Comparison of ENCODE assay signal across 10 mouse cellular contexts in the genomic region with DNA sequence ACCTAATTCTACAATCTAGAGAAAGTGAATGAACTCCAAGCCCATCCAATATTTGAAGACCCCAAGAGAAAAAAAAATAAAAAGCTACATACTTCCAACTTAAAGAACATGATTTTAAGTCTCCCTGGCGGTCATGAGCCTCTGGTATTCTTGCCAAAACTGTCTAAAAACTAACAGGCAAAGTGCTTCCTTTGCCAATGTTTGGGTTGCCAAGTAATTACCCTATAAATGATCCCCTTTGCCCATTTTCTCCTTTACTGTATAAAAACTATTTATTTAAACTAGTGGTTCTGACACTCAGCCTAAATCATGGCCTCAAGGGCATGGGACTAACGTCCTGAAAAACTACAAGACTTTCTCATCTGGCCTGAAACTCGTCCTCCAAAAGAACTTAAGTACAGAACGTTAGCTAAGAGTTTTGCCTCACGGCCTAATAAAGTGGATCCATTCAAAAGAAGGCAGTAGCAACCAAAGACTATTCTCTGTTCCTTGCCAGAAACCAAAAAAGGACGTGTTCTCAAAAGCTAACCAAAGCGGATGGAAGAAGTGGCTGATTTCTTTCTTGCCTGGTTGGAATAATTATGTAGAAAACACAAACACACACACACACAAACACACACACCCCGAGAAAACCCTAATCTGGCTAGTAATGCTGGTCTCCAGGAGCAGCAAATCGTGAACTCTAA. TPM values are rescaled to one million over a fixed set of nuclear protein-coding genes. Genes with fewer than 3 reads are reported as not detected.
A peak's percentile ranks its signal among the peaks of the same experiment; 100 is the strongest.
DNase-seq lines count a peak whose midpoint lies in the region; ATAC-seq and TF ChIP-seq lines count a peak whose summit lies in the region.
"Had no signal": no experiment of that assay in that cellular context is flagged by ENCODE, and none has a peak within 500 bp of the region (broad histone marks: within the 10 kb centered on the region; RNA-seq: fewer than 3 reads in every experiment).

No protein-coding gene starts in this region.

- H3K4me2 ChIP-seq in heart, embryonic 13.5 days, result peak overlapping the region; percentile 90
- H3K4me2 ChIP-seq in forebrain, postnatal 0 days (ENCODE audit: low read depth), result peak overlapping the region; percentile 77

- WGBS in heart, embryonic 13.5 days, result 50% methylated on average over 9 of the region's 9 CpGs
- WGBS in forebrain, postnatal 0 days, result 14% methylated on average over 9 of the region's 9 CpGs
- WGBS in macrophage (ENCODE audit: missing documents), result 31% methylated on average over 9 of the region's 9 CpGs
- WGBS in thymus, adult 2 months, result 57% methylated on average over 9 of the region's 9 CpGs

- peaks cover 61% of the 10 kb centered on the region for H3K79me2 ChIP-seq in macrophage (ENCODE audit: inconsistent target)

- no peak for TF ChIP-seq CTCF in G1E (IDR thresholded peaks at IDR 0.05; ENCODE audit: low read depth, low read length)
- TF ChIP-seq CTCF in forebrain, postnatal 0 days (IDR thresholded peaks at IDR 0.05; ENCODE audit: low read depth), result no peak
- TF ChIP-seq CTCF in thymus, adult 2 months (IDR thresholded peaks at IDR 0.05; ENCODE audit: borderline replicate concordance, control insufficient read depth, extremely low read depth, insufficient read depth, low read length, poor library complexity), result no peak

- ATAC-seq in heart, embryonic 13.5 days (ENCODE audit: extremely low read depth, insufficient number of reproducible peaks, low FRiP score, low TSS enrichment), result no peak
- no peak for ATAC-seq in G1E (ENCODE audit: extremely low read depth, insufficient number of reproducible peaks, low FRiP score, poor library complexity, severe bottlenecking)
- ATAC-seq in forebrain, postnatal 0 days, result no peak

- H3K36me3 ChIP-seq in heart, embryonic 13.5 days, result no peaks in the 10 kb centered on the region
- H3K36me3 ChIP-seq in G1E (replicated peaks), result peaks cover 6% of the 10 kb centered on the region
- H3K36me3 ChIP-seq in forebrain, postnatal 0 days (ENCODE audit: insufficient read depth), result no peaks in the 10 kb centered on the region
- no peaks in the 10 kb centered on the region for H3K36me3 ChIP-seq in macrophage (ENCODE audit: inconsistent target)
- no peaks in the 10 kb centered on the region for H3K36me3 ChIP-seq in thymus, adult 2 months (ENCODE audit: control insufficient read depth, insufficient read depth, low read length)

- no peak for TF ChIP-seq POLR2A in thymus, adult 2 months (IDR thresholded peaks at IDR 0.05; ENCODE audit: control insufficient read depth, extremely low read depth, insufficient read depth, low read length, poor library complexity)

- no peak for DNase-seq in heart, adult 18-20 months
- no peak for DNase-seq in G1E (ENCODE audit: low spot score)
- DNase-seq in forebrain, postnatal 0 days, result peak; percentile 17
- DNase-seq in thymus, adult 18-20 months, result no peak
- DNase-seq in thymus, adult 2 months, result no peak
- DNase-seq in left cerebral cortex, postnatal 25 days (ENCODE audit: low spot score in 2 of 2), result no peak
- DNase-seq: gastrocnemius, postnatal 25 days had no signal

- peak overlapping the region; percentile 87 for H3K9ac ChIP-seq in heart, embryonic 13.5 days
- peak overlapping the region; percentile 72; the same call in 1 of the 2 replicates for H3K9ac ChIP-seq in forebrain, postnatal 0 days

- no peak overlapping the region for H3K27ac ChIP-seq in heart, embryonic 13.5 days (replicated peaks)
- H3K27ac ChIP-seq in forebrain, postnatal 0 days (ENCODE audit: low read depth, low read length), result no peak overlapping the region
- H3K27ac ChIP-seq in macrophage, result peak overlapping the region; percentile 68
- H3K27ac ChIP-seq in thymus, adult 2 months (ENCODE audit: control insufficient read depth, insufficient read depth, low read length), result no peak overlapping the region

- H3K27me3 ChIP-seq in heart, embryonic 13.5 days (replicated peaks), result peaks cover 2% of the 10 kb centered on the region; the same call in 1 of the 2 replicates
- H3K27me3 ChIP-seq in G1E (ENCODE audit: insufficient read depth, low read length), result peaks cover 2% of the 10 kb centered on the region; the same call in 1 of the 2 replicates
- H3K27me3 ChIP-seq in forebrain, postnatal 0 days (ENCODE audit: insufficient read depth, low read length), result no peaks in the 10 kb centered on the region
- no peaks in the 10 kb centered on the region; the same call in 1 of the 2 replicates for H3K27me3 ChIP-seq in thymus, adult 2 months (ENCODE audit: control insufficient read depth, insufficient read depth, low read length)
- H3K27me3 ChIP-seq: Patski had no signal

- intact Hi-C loops in left cerebral cortex, postnatal 25 days (cut with DNase I), result no loop called here

- no peaks in the 10 kb centered on the region for H3K9me3 ChIP-seq in heart, embryonic 13.5 days
- H3K9me3 ChIP-seq in G1E (replicated peaks), result no peaks in the 10 kb centered on the region
- H3K9me3 ChIP-seq in forebrain, postnatal 0 days (ENCODE audit: low read length), result no peaks in the 10 kb centered on the region

- H3K4me3 ChIP-seq in heart, embryonic 13.5 days, result peak overlapping the region; percentile 70
- H3K4me3 ChIP-seq in G1E (ENCODE audit: low read depth, low read length), result peak overlapping the region; percentile 95
- H3K4me3 ChIP-seq in forebrain, postnatal 0 days (ENCODE audit: low read depth, low read length), result peak overlapping the region; percentile 70
- H3K4me3 ChIP-seq in macrophage (ENCODE audit: inconsistent target), result peak overlapping the region; percentile 84
- no peak overlapping the region for H3K4me3 ChIP-seq in thymus, adult 2 months (ENCODE audit: control insufficient read depth, insufficient read depth, low read length)

- peaks cover 22% of the 10 kb centered on the region for H3K4me1 ChIP-seq in heart, embryonic 13.5 days
- H3K4me1 ChIP-seq in G1E (ENCODE audit: insufficient read depth, low read depth, low read length), result peaks cover 31% of the 10 kb centered on the region
- H3K4me1 ChIP-seq in forebrain, postnatal 0 days (ENCODE audit: insufficient read depth), result peaks cover 8% of the 10 kb centered on the region; the same call in 1 of the 2 replicates
- peaks cover 7% of the 10 kb centered on the region for H3K4me1 ChIP-seq in thymus, adult 2 months (replicated peaks; ENCODE audit: control insufficient read depth, insufficient read depth, low read length)

RNA-seq across cellular contexts. Expression of a gene that starts 12.9 kb away (rescaled TPM):
- 18.9 and 24.6 TPM in 2 replicates for polyA plus RNA-seq in heart, embryonic 13.5 days (2015; fragmentation: Nextera tagmentation; extraction: Ambion mirVana)
- total RNA-seq in heart, adult 18-20 months (2021), result 10 to 100 TPM; 10.1 to 11.7 TPM
- 67.7 and 88.3 TPM in 2 replicates for total RNA-seq in G1E (2014; fragmentation: Nextera tagmentation)
- 133 and 145 TPM in 2 replicates for total RNA-seq in G1E (2017)
- polyA plus RNA-seq in G1E (2012), result 5.7 and 12.1 TPM in 2 replicates
- total RNA-seq in forebrain, postnatal 0 days (2014; rRNA removed), result 12.1 TPM in 2 replicates
- 7.9 and 14.1 TPM in 2 replicates for polyA plus RNA-seq in forebrain, postnatal 0 days (2015; fragmentation: Nextera tagmentation; extraction: Ambion mirVana)
- 100 to 1,000 TPM in 6 of 26 experiments, 10 to 100 TPM in 20; 28.4 to 185 (median 84.9) TPM for total RNA-seq in macrophage (2018; cell fraction: chromatin; rRNA removed)
- 10 to 100 TPM; 38.2 to 72.5 (median 49.9) TPM for total RNA-seq in macrophage (2018; cell fraction: cytosol; rRNA removed)
- 100 to 1,000 TPM in 5 of 26 experiments, 10 to 100 TPM in 21; 40.9 to 211 (median 81.8) TPM for total RNA-seq in macrophage (2018; cell fraction: nucleus; rRNA removed)
- 39.0 to 58.1 TPM (median 52.0 TPM) in 3 replicates for polyA plus RNA-seq in macrophage (2018)
- polyA plus RNA-seq in thymus, adult 2 months (2012; rRNA removed), result 6.7 and 9.1 TPM in 2 replicates
- 10 to 100 TPM; 20.0 to 26.1 TPM for total RNA-seq in left cerebral cortex, postnatal 25 days (2021)

RNA-seq across cellular contexts. Expression of a gene that starts 53.1 kb away (rescaled TPM):
- 5.7 and 6.7 TPM in 2 replicates for polyA plus RNA-seq in heart, embryonic 13.5 days (2015; fragmentation: Nextera tagmentation; extraction: Ambion mirVana)
- total RNA-seq in heart, adult 18-20 months (2021), result 1 to 10 TPM; 2.3 TPM
- not detected in 2 replicates for total RNA-seq in G1E (2014; fragmentation: Nextera tagmentation)
- not detected in 2 replicates for total RNA-seq in G1E (2017)
- not detected in 2 replicates for polyA plus RNA-seq in G1E (2012)
- total RNA-seq in forebrain, postnatal 0 days (2014; rRNA removed), result 20.2 and 24.8 TPM in 2 replicates
- polyA plus RNA-seq in forebrain, postnatal 0 days (2015; fragmentation: Nextera tagmentation; extraction: Ambion mirVana), result 5.4 and 6.2 TPM in 2 replicates
- total RNA-seq in macrophage (2018; cell fraction: chromatin; rRNA removed), result 1 to 10 TPM in 21 of 26 experiments, under 1 TPM in 5; 0.33 to 8.1 (median 2.2) TPM
- 1 to 10 TPM; 2.4 to 8.5 (median 5.0) TPM for total RNA-seq in macrophage (2018; cell fraction: cytosol; rRNA removed)
- total RNA-seq in macrophage (2018; cell fraction: nucleus; rRNA removed), result 1 to 10 TPM; 2.2 to 9.8 (median 4.5) TPM
- 3.6 to 10.4 TPM (median 4.7 TPM) in 3 replicates for polyA plus RNA-seq in macrophage (2018)
- 10.2 and 11.1 TPM in 2 replicates for polyA plus RNA-seq in thymus, adult 2 months (2012; rRNA removed)
- total RNA-seq in left cerebral cortex, postnatal 25 days (2021), result 1 to 10 TPM; 2.1 to 2.7 TPM
